Mouse (Mus musculus) hindbrain, embryonic 16.5 days (tissue): ENCODE results near the gene Dpf3. TPM values are rescaled to one million over a fixed set of nuclear protein-coding genes. Genes with fewer than 3 reads are reported as not detected.

Source experiments
- ATAC-seq: fragments of 200-750 bp; cut with Nextera tagmentation; 2 replicates; pipeline ENCODE4 v1.8.0; 2017; ENCODE audit warnings: moderate TSS enrichment, moderate library complexity
- H3K27ac ChIP-seq: fragments of 300-500 bp; sonication (generic); 2 replicates; pipeline ENCODE4 v1.5.1; 2014; ENCODE audit warnings: low read depth, mild to moderate bottlenecking, control low read depth, low read length, moderate library complexity
- H3K27me3 ChIP-seq: fragments of 300-500 bp; sonication (generic); replicated peaks from 2 replicates; pipeline ENCODE4 v1.6.1; 2014; ENCODE audit warnings: low read length; ENCODE audit not compliant: control insufficient read depth, insufficient read depth
- H3K36me3 ChIP-seq: fragments of 300-500 bp; sonication (generic); 2 replicates; pipeline ENCODE4 v1.6.1; 2014; ENCODE audit warnings: mild to moderate bottlenecking, low read length, moderate library complexity, mixed read lengths; ENCODE audit not compliant: control insufficient read depth, insufficient read depth
- H3K4me1 ChIP-seq: fragments of 300-500 bp; sonication (generic); 2 replicates; pipeline ENCODE4 v1.6.1; 2014; ENCODE audit warnings: low read depth, low read length; ENCODE audit not compliant: control insufficient read depth, insufficient read depth
- H3K4me2 ChIP-seq: fragments of 300-500 bp; sonication (generic); 2 replicates; pipeline ENCODE4 v1.6.1; 2014; ENCODE audit warnings: mild to moderate bottlenecking, low read length, control low read depth, moderate library complexity
- H3K4me3 ChIP-seq: fragments of 300-500 bp; sonication (generic); 2 replicates; pipeline ENCODE4 v1.5.1; 2014; ENCODE audit warnings: mild to moderate bottlenecking, low read length, control low read depth, moderate library complexity
- H3K9ac ChIP-seq: fragments of 300-500 bp; sonication (generic); 2 replicates; pipeline ENCODE4 v1.6.1; 2014; ENCODE audit warnings: low read depth, mild to moderate bottlenecking, control low read depth, low read length, moderate library complexity
- H3K9me3 ChIP-seq: fragments of 300-500 bp; sonication (generic); 2 replicates; pipeline ENCODE4 v1.6.1; 2014; ENCODE audit warnings: mild to moderate bottlenecking, low read length, moderate library complexity; ENCODE audit not compliant: control insufficient read depth
- WGBS: fragments of 180-500 bp; shearing (Covaris S2); extraction: QIAGEN DNeasy Blood & Tissue Kit; methylation state at CpG from one replicate; pipeline ENCODE4 v1.1.7; 2014; 5-methylcytosine and 5-hydroxymethylcytosine counted together
- polyA plus RNA-seq: library from polyadenylated mRNA; unstranded; fragments of >200 nt; fragmentation: Nextera tagmentation; extraction: Ambion mirVana; gene quantifications from 2 replicates; pipeline ENCODE4 v1.2.1, GENCODE M21; 2015

Dpf3 gene
- polyA plus RNA-seq: 20.9 and 23.2 TPM in 2 replicates

GRCm38 (mm10) chr12:83487476-83487991, at the start of gene Dpf3:
TSS of gene Dpf3 (minus strand) at chr12:83487716.
- H3K9ac ChIP-seq: peak within 1 kb of the TSS; percentile 70
- peak within 1 kb of the TSS; percentile 88 for H3K27ac ChIP-seq
- peak; percentile 94 for ATAC-seq
- H3K4me1 ChIP-seq: peaks cover 23% of the 10 kb centered on the region
- no peaks in the 10 kb centered on the region for H3K9me3 ChIP-seq
- H3K4me2 ChIP-seq: peak within 1 kb of the TSS; percentile 76
- no peaks in the 10 kb centered on the region for H3K36me3 ChIP-seq
- no peaks in the 10 kb centered on the region for H3K27me3 ChIP-seq
- H3K4me3 ChIP-seq: peak within 1 kb of the TSS; percentile 63
- 0% methylated on average over 31 of the region's 31 CpGs for WGBS

GRCm38 (mm10) chr12:83536039-83536438, 48.5 kb upstream of the Dpf3 start:
- H3K4me2 ChIP-seq: no peak overlapping the region
- peaks cover 11% of the 10 kb centered on the region for H3K36me3 ChIP-seq
- H3K27ac ChIP-seq: no peak overlapping the region
- H3K9me3 ChIP-seq: no peaks in the 10 kb centered on the region
- no peak overlapping the region for H3K9ac ChIP-seq
- H3K27me3 ChIP-seq: no peaks in the 10 kb centered on the region
- H3K4me3 ChIP-seq: no peak overlapping the region
- 27% methylated on average over 9 of the region's 9 CpGs for WGBS
- peak; percentile 80 for ATAC-seq
- H3K4me1 ChIP-seq: peaks cover 6% of the 10 kb centered on the region; the same call in 1 of the 2 replicates

- Histone ChIP-seq H3K27ac (no peak overlapping the region), H3K4me2 (no peak overlapping the region), H3K9me3 (no peaks in the 10 kb centered on the region), H3K9ac (no peak overlapping the region), H3K4me3 (no peak overlapping the region), H3K36me3 (peaks cover 8% of the 10 kb centered on the region; the same call in 1 of the 2 replicates), H3K27me3 (no peaks in the 10 kb centered on the region), H3K4me1 (peaks cover 6% of the 10 kb centered on the region; the same call in 1 of the 2 replicates)
- no peak for ATAC-seq
- WGBS: 88% methylated on average over 11 of the region's 11 CpGs
These were observed 47.9 kb upstream of the Dpf3 start for GRCm38 (mm10) chr12:83535428-83535827.

GRCm38 (mm10) chr12:83534190-83534589, 46.7 kb upstream of the Dpf3 start:
- 86% methylated on average over 3 of the region's 3 CpGs for WGBS
- Histone ChIP-seq H3K9me3 (no peaks in the 10 kb centered on the region), H3K27ac (no peak overlapping the region), H3K27me3 (no peaks in the 10 kb centered on the region), H3K4me3 (no peak overlapping the region), H3K4me2 (no peak overlapping the region), H3K4me1 (peaks cover 6% of the 10 kb centered on the region; the same call in 1 of the 2 replicates), H3K36me3 (peaks cover 5% of the 10 kb centered on the region; the same call in 1 of the 2 replicates), H3K9ac (no peak overlapping the region)
- no peak for ATAC-seq

- H3K4me1 ChIP-seq: peaks cover 6% of the 10 kb centered on the region; the same call in 1 of the 2 replicates
- H3K36me3 ChIP-seq: peaks cover 5% of the 10 kb centered on the region; the same call in 1 of the 2 replicates
- no peak overlapping the region for H3K9ac ChIP-seq
- no peaks in the 10 kb centered on the region for H3K27me3 ChIP-seq
- H3K27ac ChIP-seq: no peak overlapping the region
- no peak for ATAC-seq
- no peak overlapping the region for H3K4me3 ChIP-seq
- H3K9me3 ChIP-seq: no peaks in the 10 kb centered on the region
- H3K4me2 ChIP-seq: no peak overlapping the region
- WGBS: 74% methylated on average over 3 of the region's 3 CpGs
These were observed 45.5 kb upstream of the Dpf3 start for GRCm38 (mm10) chr12:83532966-83533365.

- Histone ChIP-seq H3K27ac (no peak overlapping the region), H3K9ac (no peak overlapping the region), H3K4me1 (peaks cover 6% of the 10 kb centered on the region; the same call in 1 of the 2 replicates), H3K4me3 (no peak overlapping the region), H3K36me3 (peaks cover 3% of the 10 kb centered on the region; the same call in 1 of the 2 replicates), H3K4me2 (no peak overlapping the region), H3K9me3 (no peaks in the 10 kb centered on the region), H3K27me3 (no peaks in the 10 kb centered on the region)
- WGBS: 94% methylated on average over 6 of the region's 6 CpGs
- ATAC-seq: no peak
These were observed 44.5 kb upstream of the Dpf3 start for GRCm38 (mm10) chr12:83531992-83532391.

GRCm38 (mm10) chr12:83528665-83529064, 41.1 kb upstream of the Dpf3 start:
- H3K27me3 ChIP-seq: no peaks in the 10 kb centered on the region
- no peaks in the 10 kb centered on the region for H3K9me3 ChIP-seq
- H3K4me2 ChIP-seq: no peak overlapping the region
- 93% methylated on average over 5 of the region's 5 CpGs for WGBS
- no peaks in the 10 kb centered on the region for H3K4me1 ChIP-seq
- ATAC-seq: no peak
- H3K27ac ChIP-seq: no peak overlapping the region
- H3K36me3 ChIP-seq: peaks cover 3% of the 10 kb centered on the region; the same call in 1 of the 2 replicates
- no peak overlapping the region for H3K4me3 ChIP-seq
- no peak overlapping the region for H3K9ac ChIP-seq

- no peaks in the 10 kb centered on the region for H3K9me3 ChIP-seq
- H3K9ac ChIP-seq: no peak overlapping the region
- H3K4me2 ChIP-seq: no peak overlapping the region
- WGBS: 55% methylated on average over 6 of the region's 6 CpGs
- H3K27ac ChIP-seq: no peak overlapping the region
- H3K4me3 ChIP-seq: no peak overlapping the region
- 0 out of 2 replicates have a peak, but pooled peaks cover 3% of the 10 kb centered on the region for H3K36me3 ChIP-seq
- no peak for ATAC-seq
- 0 out of 2 replicates have a peak, but pooled peaks cover 3% of the 10 kb centered on the region for H3K4me1 ChIP-seq
- no peaks in the 10 kb centered on the region for H3K27me3 ChIP-seq
These were observed 40.3 kb upstream of the Dpf3 start for GRCm38 (mm10) chr12:83527816-83528215.

GRCm38 (mm10) chr12:83525822-83526544, 38.5 kb upstream of the Dpf3 start:
- Histone ChIP-seq H3K27ac (no peak overlapping the region), H3K4me3 (no peak overlapping the region), H3K36me3 (no peaks in the 10 kb centered on the region), H3K4me2 (no peak overlapping the region), H3K9me3 (no peaks in the 10 kb centered on the region), H3K27me3 (no peaks in the 10 kb centered on the region), H3K9ac (no peak overlapping the region), H3K4me1 (peaks cover 12% of the 10 kb centered on the region)
- 86% methylated on average over 18 of the region's 18 CpGs for WGBS
- no peak for ATAC-seq
